Mouse (Mus musculus): ENCODE data around the gene Tmem170. TPM values are rescaled to one million over a fixed set of nuclear protein-coding genes. Genes with fewer than 3 reads are reported as not detected.

Gene Tmem170
- polyA plus RNA-seq, 1 experiment from 2014 or later, result 10.1 TPM

DNA sequence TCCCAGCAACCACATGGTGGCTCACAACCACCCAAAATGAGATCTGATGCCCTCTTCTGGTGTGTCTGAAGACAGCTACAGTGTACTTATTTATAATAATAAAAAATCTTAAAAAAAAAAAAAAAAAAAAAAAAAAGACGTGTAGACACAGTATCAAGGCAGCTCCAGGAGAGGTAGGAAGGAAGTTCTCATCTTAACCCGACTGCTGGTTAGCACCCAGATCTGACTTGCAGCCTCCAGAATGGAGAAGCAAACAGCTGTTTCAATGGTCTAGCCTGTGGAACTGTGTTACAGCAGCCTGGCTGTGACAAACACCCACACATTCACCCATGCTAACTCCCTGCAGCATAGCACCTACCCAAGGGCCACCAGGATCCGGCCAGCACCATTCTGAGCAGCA is 6.2 kb downstream of the Tmem170 start:
- H3K27ac ChIP-seq (replicated peaks), result no peak overlapping the region
- no peaks in the 10 kb centered on the region for H3K27me3 ChIP-seq (ENCODE audit: control insufficient read depth, insufficient read depth, low read length)
- H3K36me3 ChIP-seq (ENCODE audit: control insufficient read depth, insufficient read depth, low read length), result no peaks in the 10 kb centered on the region
- H3K4me3 ChIP-seq (ENCODE audit: low read depth, low read length), result no peak overlapping the region
- ATAC-seq (ENCODE audit: low FRiP score, low TSS enrichment) (no peak), DNase-seq (ENCODE audit: low spot score) (no peak)
- no peak overlapping the region for H3K4me2 ChIP-seq (replicated peaks; ENCODE audit: low read depth)
- TF ChIP-seq CTCF (IDR thresholded peaks at IDR 0.05; ENCODE audit: low read depth) (no peak), EP300 (optimal IDR thresholded peaks at IDR 0.05) (no peak)
- H3K4me1 ChIP-seq (replicated peaks; ENCODE audit: control insufficient read depth, insufficient read depth), result no peaks in the 10 kb centered on the region
- no peak overlapping the region for H3K9ac ChIP-seq (ENCODE audit: low read length)
- H3K9me3 ChIP-seq (ENCODE audit: control insufficient read depth, low read length), result no peaks in the 10 kb centered on the region
- WGBS, result 81% methylated on average over 3 of the region's 3 CpGs

GRCm38 (mm10) chr8:111868664-111869063 is 7.9 kb downstream of the Tmem170 start:
- ATAC-seq (ENCODE audit: low FRiP score, low TSS enrichment) (no peak), DNase-seq (ENCODE audit: low spot score) (no peak)
- H3K9me3 ChIP-seq (ENCODE audit: control insufficient read depth, low read length), result no peaks in the 10 kb centered on the region
- no peak overlapping the region for H3K4me2 ChIP-seq (replicated peaks; ENCODE audit: low read depth)
- H3K27ac ChIP-seq (replicated peaks), result no peak overlapping the region
- no peaks in the 10 kb centered on the region for H3K27me3 ChIP-seq (ENCODE audit: control insufficient read depth, insufficient read depth, low read length)
- H3K4me1 ChIP-seq (replicated peaks; ENCODE audit: control insufficient read depth, insufficient read depth), result no peaks in the 10 kb centered on the region
- no peak overlapping the region for H3K4me3 ChIP-seq (ENCODE audit: low read depth, low read length)
- H3K36me3 ChIP-seq (ENCODE audit: control insufficient read depth, insufficient read depth, low read length), result no peaks in the 10 kb centered on the region
- no peak overlapping the region for H3K9ac ChIP-seq (ENCODE audit: low read length)
- 54% methylated on average over 2 of the region's 2 CpGs for WGBS
- TF ChIP-seq CTCF (IDR thresholded peaks at IDR 0.05; ENCODE audit: low read depth) (no peak), EP300 (optimal IDR thresholded peaks at IDR 0.05) (no peak)

DNA sequence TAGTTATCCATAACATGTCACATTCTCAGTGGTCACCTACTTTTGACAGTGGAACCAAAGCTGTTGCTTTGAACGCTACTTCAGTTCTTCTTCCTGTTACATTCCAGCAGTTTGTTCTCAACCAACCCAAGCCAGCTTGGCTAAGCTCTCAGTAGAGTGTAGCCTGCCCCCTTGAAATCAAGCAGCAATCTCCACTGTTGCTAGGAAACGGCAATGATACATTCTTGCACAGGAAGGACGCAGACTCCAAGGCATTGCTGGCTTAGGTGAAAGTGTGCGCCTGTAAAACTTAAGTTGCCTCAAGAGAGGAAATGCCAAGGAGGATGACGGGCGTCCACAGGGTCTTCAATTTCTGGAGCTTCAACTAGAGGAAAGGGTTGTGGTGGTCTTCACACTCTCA is 10.7 kb downstream of the Tmem170 start:
- no peaks in the 10 kb centered on the region for H3K9me3 ChIP-seq (ENCODE audit: control insufficient read depth, low read length)
- no peaks in the 10 kb centered on the region for H3K27me3 ChIP-seq (ENCODE audit: control insufficient read depth, insufficient read depth, low read length)
- H3K4me3 ChIP-seq (ENCODE audit: low read depth, low read length), result no peak overlapping the region
- 76% methylated on average over 6 of the region's 6 CpGs for WGBS
- no peak overlapping the region for H3K4me2 ChIP-seq (replicated peaks; ENCODE audit: low read depth)
- 0 out of 2 replicates have a peak, but pooled peaks cover 2% of the 10 kb centered on the region for H3K36me3 ChIP-seq (ENCODE audit: control insufficient read depth, insufficient read depth, low read length)
- ATAC-seq (ENCODE audit: low FRiP score, low TSS enrichment), result no peak
- TF ChIP-seq EP300 (optimal IDR thresholded peaks at IDR 0.05) (no peak), CTCF (IDR thresholded peaks at IDR 0.05; ENCODE audit: low read depth) (no peak)
- no peak overlapping the region for H3K9ac ChIP-seq (ENCODE audit: low read length)
- no peaks in the 10 kb centered on the region for H3K4me1 ChIP-seq (replicated peaks; ENCODE audit: control insufficient read depth, insufficient read depth)
- H3K27ac ChIP-seq (replicated peaks), result no peak overlapping the region
- DNase-seq (ENCODE audit: low spot score), result no peak

DNA sequence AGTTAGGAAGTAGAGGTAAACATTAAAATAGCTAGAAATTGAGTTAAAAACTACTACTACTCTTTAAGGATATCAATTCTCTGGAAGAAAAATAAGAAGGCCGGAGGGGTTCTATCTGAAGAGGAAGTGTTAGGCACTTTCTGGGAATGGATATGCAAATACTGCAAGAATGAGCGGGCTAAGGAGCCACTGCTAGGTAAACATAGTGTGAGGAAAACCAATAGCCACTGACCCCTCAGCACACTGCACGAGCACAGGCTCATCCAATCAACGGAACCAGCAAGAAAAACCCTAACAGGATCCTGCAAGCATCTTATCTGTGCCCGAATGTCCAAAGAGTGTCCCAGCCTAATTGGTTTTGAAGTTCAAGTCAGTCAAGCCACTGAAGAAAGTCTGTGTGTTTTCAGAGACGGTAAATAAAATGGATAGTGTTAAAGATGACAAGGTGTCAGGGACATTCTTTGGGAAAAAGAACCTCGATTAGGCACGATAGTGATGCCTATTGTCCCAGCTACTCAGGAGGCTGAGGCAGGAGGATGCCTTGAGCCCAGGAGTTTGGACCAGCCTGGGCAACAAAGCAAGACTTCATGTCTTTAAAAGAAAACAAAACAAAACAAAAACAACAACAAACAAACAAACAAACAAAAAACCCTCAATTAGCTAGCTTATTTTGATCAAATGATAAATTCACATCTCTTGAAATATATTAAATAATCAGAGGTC is 11.3 kb downstream of the Tmem170 start:
- 0 out of 2 replicates have a peak, but pooled peaks cover 2% of the 10 kb centered on the region for H3K36me3 ChIP-seq (ENCODE audit: control insufficient read depth, insufficient read depth, low read length)
- no peaks in the 10 kb centered on the region for H3K4me1 ChIP-seq (replicated peaks; ENCODE audit: control insufficient read depth, insufficient read depth)
- no peak overlapping the region for H3K4me2 ChIP-seq (replicated peaks; ENCODE audit: low read depth)
- no peak overlapping the region for H3K4me3 ChIP-seq (ENCODE audit: low read depth, low read length)
- no peaks in the 10 kb centered on the region for H3K27me3 ChIP-seq (ENCODE audit: control insufficient read depth, insufficient read depth, low read length)
- H3K9ac ChIP-seq (ENCODE audit: low read length), result no peak overlapping the region
- ATAC-seq (ENCODE audit: low FRiP score, low TSS enrichment), result peak; percentile 87; the same call in 1 of the 2 replicates
- no peak for TF ChIP-seq CTCF (IDR thresholded peaks at IDR 0.05; ENCODE audit: low read depth)
- TF ChIP-seq EP300 (optimal IDR thresholded peaks at IDR 0.05), result no peak
- peak; percentile 29 for DNase-seq (ENCODE audit: low spot score)
- H3K27ac ChIP-seq (replicated peaks), result no peak overlapping the region
- 74% methylated on average over 8 of the region's 8 CpGs for WGBS
- no peaks in the 10 kb centered on the region for H3K9me3 ChIP-seq (ENCODE audit: control insufficient read depth, low read length)

- no peak overlapping the region for H3K4me3 ChIP-seq (ENCODE audit: low read depth, low read length)
- no peak overlapping the region for H3K27ac ChIP-seq (replicated peaks)
- DNase-seq (ENCODE audit: low spot score), result no peak
- no peaks in the 10 kb centered on the region for H3K9me3 ChIP-seq (ENCODE audit: control insufficient read depth, low read length)
- 76% methylated on average over 8 of the region's 8 CpGs for WGBS
- ATAC-seq (ENCODE audit: low FRiP score, low TSS enrichment), result no peak
- no peaks in the 10 kb centered on the region for H3K27me3 ChIP-seq (ENCODE audit: control insufficient read depth, insufficient read depth, low read length)
- TF ChIP-seq CTCF (IDR thresholded peaks at IDR 0.05; ENCODE audit: low read depth) (no peak), EP300 (optimal IDR thresholded peaks at IDR 0.05) (no peak)
- 0 out of 2 replicates have a peak, but pooled peaks cover 2% of the 10 kb centered on the region for H3K36me3 ChIP-seq (ENCODE audit: control insufficient read depth, insufficient read depth, low read length)
- no peak overlapping the region for H3K9ac ChIP-seq (ENCODE audit: low read length)
- H3K4me2 ChIP-seq (replicated peaks; ENCODE audit: low read depth), result no peak overlapping the region
- no peaks in the 10 kb centered on the region for H3K4me1 ChIP-seq (replicated peaks; ENCODE audit: control insufficient read depth, insufficient read depth)
Measured at GRCm38 (mm10) chr8:111864648-111865047, 11.9 kb downstream of the Tmem170 start.

DNA sequence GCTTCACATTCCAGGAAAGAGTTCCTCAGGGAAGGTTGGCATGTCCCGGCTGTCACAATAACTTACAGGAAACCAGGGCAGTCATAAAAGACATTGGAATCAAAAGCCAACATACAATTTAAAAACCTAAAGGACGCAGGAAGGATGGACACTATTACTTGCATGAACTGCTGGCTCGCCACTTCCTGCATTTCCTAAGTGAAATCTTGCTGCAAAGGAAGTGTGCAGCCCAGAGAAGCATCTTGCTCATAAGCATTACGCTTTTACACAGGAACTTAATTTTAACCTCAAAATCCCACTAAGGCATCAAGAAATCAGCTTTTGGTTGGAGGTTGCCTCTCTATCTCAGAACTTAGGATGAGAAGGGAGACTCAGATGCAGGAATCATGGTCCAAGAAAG is 13.3 kb downstream of the Tmem170 start:
- no peak overlapping the region for H3K4me3 ChIP-seq (ENCODE audit: low read depth, low read length)
- H3K9ac ChIP-seq (ENCODE audit: low read length), result no peak overlapping the region
- WGBS, result 83% methylated on average over 4 of the region's 4 CpGs
- H3K4me1 ChIP-seq (replicated peaks; ENCODE audit: control insufficient read depth, insufficient read depth), result no peaks in the 10 kb centered on the region
- no peaks in the 10 kb centered on the region for H3K9me3 ChIP-seq (ENCODE audit: control insufficient read depth, low read length)
- H3K4me2 ChIP-seq (replicated peaks; ENCODE audit: low read depth), result no peak overlapping the region
- ATAC-seq (ENCODE audit: low FRiP score, low TSS enrichment) (no peak), DNase-seq (ENCODE audit: low spot score) (no peak)
- 0 out of 2 replicates have a peak, but pooled peaks cover 2% of the 10 kb centered on the region for H3K36me3 ChIP-seq (ENCODE audit: control insufficient read depth, insufficient read depth, low read length)
- H3K27ac ChIP-seq (replicated peaks), result no peak overlapping the region
- no peaks in the 10 kb centered on the region for H3K27me3 ChIP-seq (ENCODE audit: control insufficient read depth, insufficient read depth, low read length)
- TF ChIP-seq CTCF (IDR thresholded peaks at IDR 0.05; ENCODE audit: low read depth), result no peak
- no peak for TF ChIP-seq EP300 (optimal IDR thresholded peaks at IDR 0.05)

All from stomach, postnatal 0 days (tissue).